8 mouse cellular contexts compared by ENCODE assay signal in the genomic region with DNA sequence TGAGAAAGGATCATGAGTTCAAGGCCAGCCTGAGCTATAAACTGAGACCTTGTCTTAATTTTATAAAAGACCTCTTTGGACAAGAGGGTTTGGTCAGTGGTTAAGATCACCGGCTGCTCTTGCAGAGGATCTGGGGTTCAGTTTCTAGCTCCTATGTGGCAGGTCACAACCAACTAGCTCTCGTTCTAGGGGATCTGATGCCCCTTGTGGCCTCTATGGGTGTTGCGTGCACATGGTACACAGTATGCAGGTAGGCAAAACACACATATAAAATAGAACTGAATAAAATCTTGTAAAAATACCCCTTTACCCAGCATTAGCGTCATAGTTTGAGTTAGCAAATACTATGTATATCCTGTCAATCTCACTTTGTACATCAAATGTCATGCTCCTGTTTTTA. TPM values are rescaled to one million over a fixed set of nuclear protein-coding genes. Genes with fewer than 3 reads are reported as not detected.
DNase-seq lines count a peak whose midpoint lies in the region; ATAC-seq and TF ChIP-seq lines count a peak whose summit lies in the region.
"Had no signal": no experiment of that assay in that cellular context is flagged by ENCODE, and none has a peak within 500 bp of the region (broad histone marks: within the 10 kb centered on the region; RNA-seq: fewer than 3 reads in every experiment).

No protein-coding gene starts in this region.

- no peaks in the 10 kb centered on the region for H3K27me3 ChIP-seq in kidney, postnatal 0 days (ENCODE audit: insufficient read depth, low read length)
- H3K27me3 ChIP-seq in embryonic facial prominence, embryonic 14.5 days (replicated peaks; ENCODE audit: control insufficient read depth, insufficient read depth, low read length) = no peaks in the 10 kb centered on the region
- H3K27me3 ChIP-seq: neural tube, embryonic 13.5 days had no signal

- H3K4me2 ChIP-seq in kidney, postnatal 0 days (ENCODE audit: low read length) = no peak overlapping the region
- no peak overlapping the region for H3K4me2 ChIP-seq in embryonic facial prominence, embryonic 14.5 days (ENCODE audit: low read depth, low read length)
- H3K4me2 ChIP-seq: neural tube, embryonic 13.5 days had no signal

- no peaks in the 10 kb centered on the region for H3K9me3 ChIP-seq in kidney, postnatal 0 days (replicated peaks; ENCODE audit: low read length)
- no peaks in the 10 kb centered on the region for H3K9me3 ChIP-seq in embryonic facial prominence, embryonic 14.5 days (ENCODE audit: control insufficient read depth, low read length)
- H3K9me3 ChIP-seq: neural tube, embryonic 13.5 days had no signal

- 85% methylated on average over 4 of the region's 4 CpGs for WGBS in kidney, postnatal 0 days
- 66% methylated on average over 4 of the region's 4 CpGs for WGBS in embryonic facial prominence, embryonic 14.5 days

- no peak for DNase-seq in kidney, postnatal 0 days (ENCODE audit: low spot score)
- no peak for DNase-seq in kidney, adult 11 months
- DNase-seq in MN1 (ENCODE audit: low spot score) = peak; percentile 21
- no peak for DNase-seq in embryonic facial prominence, embryonic 14.5 days (ENCODE audit: low spot score)
- no peak for DNase-seq in right cerebral cortex, postnatal 14 days
- DNase-seq in adrenal gland, postnatal 25 days = no peak

- TF ChIP-seq CTCF in kidney, postnatal 0 days (IDR thresholded peaks at IDR 0.05; ENCODE audit: low read depth) = peak; percentile 53

- no peak for ATAC-seq in kidney, postnatal 0 days (replicated peaks; ENCODE audit: low FRiP score, low read depth)
- no peak for ATAC-seq in embryonic facial prominence, embryonic 14.5 days (ENCODE audit: low read depth)
- peak; percentile 64; the same call in 1 of the 2 replicates for ATAC-seq in megakaryocyte-erythroid progenitor cell, adult 5-6 weeks (replicated peaks; ENCODE audit: low FRiP score, low TSS enrichment, poor library complexity, severe bottlenecking)

- no peak overlapping the region for H3K27ac ChIP-seq in kidney, postnatal 0 days
- peak overlapping the region; percentile 89 for H3K27ac ChIP-seq in embryonic facial prominence, embryonic 14.5 days (replicated peaks; ENCODE audit: low read depth, low read length)

- no peaks in the 10 kb centered on the region for H3K36me3 ChIP-seq in kidney, postnatal 0 days (ENCODE audit: insufficient read depth, low read length)
- H3K36me3 ChIP-seq in embryonic facial prominence, embryonic 14.5 days (ENCODE audit: control insufficient read depth, insufficient read depth, low read length) = no peaks in the 10 kb centered on the region
- H3K36me3 ChIP-seq: neural tube, embryonic 13.5 days had no signal

- 0 out of 2 replicates have a peak, but pooled peaks cover 4% of the 10 kb centered on the region for H3K4me1 ChIP-seq in kidney, postnatal 0 days (replicated peaks; ENCODE audit: insufficient read depth, low read length)
- H3K4me1 ChIP-seq in embryonic facial prominence, embryonic 14.5 days (ENCODE audit: control insufficient read depth, insufficient read depth, low read length) = peaks cover 74% of the 10 kb centered on the region

- no peak overlapping the region for H3K4me3 ChIP-seq in kidney, postnatal 0 days (replicated peaks; ENCODE audit: low read depth, low read length)
- H3K4me3 ChIP-seq in embryonic facial prominence, embryonic 14.5 days (ENCODE audit: low read depth, low read length) = no peak overlapping the region
- H3K4me3 ChIP-seq: neural tube, embryonic 13.5 days had no signal

- no peak overlapping the region for H3K9ac ChIP-seq in kidney, postnatal 0 days (ENCODE audit: low read depth, low read length)
- no peak overlapping the region for H3K9ac ChIP-seq in embryonic facial prominence, embryonic 14.5 days (ENCODE audit: low read depth, low read length)
- H3K9ac ChIP-seq: neural tube, embryonic 13.5 days had no signal

RNA-seq across cellular contexts. Expression of gene Hhat, which starts 19.4 kb away (rescaled TPM):
- 11.9 and 13.5 TPM in 2 replicates for polyA plus RNA-seq in kidney, postnatal 0 days (2015; fragmentation: Nextera tagmentation; extraction: Ambion mirVana)
- polyA plus RNA-seq in embryonic facial prominence, embryonic 14.5 days (2014; fragmentation: Nextera tagmentation; extraction: Ambion mirVana) = 9.3 and 10.4 TPM in 2 replicates
- 1.8 and 8.0 TPM in 2 replicates for total RNA-seq in megakaryocyte-erythroid progenitor cell, adult 5-6 weeks (2014; fragmentation: Nextera tagmentation)
- 0.80 and 1.1 TPM in 2 replicates for total RNA-seq in megakaryocyte-erythroid progenitor cell, adult 5-6 weeks (2017)
- 5.7 and 8.3 TPM in 2 replicates for total RNA-seq in adrenal gland, postnatal 25 days (2021)
